11 mouse cellular contexts compared by ENCODE assay signal in genomic region chr4:102840956-102841729, GRCm38 (mm10).
DNase-seq lines count a peak whose midpoint lies in the region; TF ChIP-seq lines count a peak whose summit lies in the region.
"Had no signal": no experiment of that assay in that cellular context is flagged by ENCODE, and none has a peak within 500 bp of the region (broad histone marks: within the 10 kb centered on the region; RNA-seq: fewer than 3 reads in every experiment).

No protein-coding gene starts in this region.

- no peak overlapping the region for H3K4me3 ChIP-seq in gastrocnemius, adult 2 months
- H3K4me3 ChIP-seq in left cerebral cortex, adult 2 months: no peak overlapping the region
- H3K4me3 ChIP-seq: liver, embryonic 13.5 days had no signal

- peak overlapping the region; percentile 63 for H3K27ac ChIP-seq in gastrocnemius, adult 2 months
- peak overlapping the region; percentile 51 for H3K27ac ChIP-seq in left cerebral cortex, adult 2 months
- H3K27ac ChIP-seq: liver, embryonic 13.5 days had no signal

- TF ChIP-seq CTCF in gastrocnemius, adult 2 months (IDR thresholded peaks at IDR 0.05): no peak
- TF ChIP-seq CTCF in left cerebral cortex, adult 2 months (IDR thresholded peaks at IDR 0.05): no peak

- intact Hi-C loops in gastrocnemius, adult 2 months (cut with DNase I): no loop called here
- intact Hi-C loops in left cerebral cortex, adult 2 months (cut with DNase I): no loop called here
- intact Hi-C loops in left cerebral cortex, postnatal 36 days (cut with DNase I): no loop called here
- intact Hi-C loops in gastrocnemius, postnatal 36 days (cut with DNase I): no loop called here

- DNase-seq in gastrocnemius, adult 2 months: peak; percentile 29
- no peak for DNase-seq in gastrocnemius, adult 18-20 months (ENCODE audit: low spot score)
- DNase-seq in left cerebral cortex, adult 2 months (ENCODE audit: extremely low spot score in 1 of 2, low spot score in 2 of 2): no peak
- no peak for DNase-seq in left cerebral cortex, postnatal 36 days (ENCODE audit: low spot score in 2 of 2)
- DNase-seq in Muller cell, postnatal 12 days (ENCODE audit: inconsistent ontology term): peak; percentile 51
- DNase-seq in layer of hippocampus, adult 8-10 months (ENCODE audit: low spot score in 2 of 2): peak; percentile 43 to 49
- DNase-seq in adrenal gland, postnatal 14 days: no peak
- DNase-seq in gastrocnemius, postnatal 36 days: no peak
- DNase-seq: heart, adult 11 months; heart, postnatal 14 days; liver, embryonic 13.5 days had no signal

Comparison
In these comparisons a context has a peak if more than half of its experiments do, and no peak if none do; other contexts are left out.
1. DNase-seq: peak in gastrocnemius, adult 2 months (single experiment), Muller cell, postnatal 12 days (single experiment) and layer of hippocampus, adult 8-10 months (2 of 2); none in gastrocnemius, adult 18-20 months (single experiment), left cerebral cortex, adult 2 months (0 of 2), left cerebral cortex, postnatal 36 days (0 of 2), adrenal gland, postnatal 14 days (single experiment) and gastrocnemius, postnatal 36 days (0 of 2).